Mouse (Mus musculus) lung, embryonic 15.5 days (tissue): ENCODE data around the gene Ppm1g. TPM values are rescaled to one million over a fixed set of nuclear protein-coding genes. Genes with fewer than 3 reads are reported as not detected.
A peak's percentile ranks its signal among the peaks of the same experiment; 100 is the strongest.

ENCODE experiments used
- ATAC-seq: fragments of 200-750 bp; cut with Nextera tagmentation; 2 replicates; pipeline ENCODE4 v1.8.0; 2017; ENCODE audit warnings: moderate number of reproducible peaks, borderline replicate concordance; ENCODE audit not compliant: low FRiP score, low TSS enrichment; ENCODE audit errors: extremely low read depth
- H3K27ac ChIP-seq: fragments of 300-500 bp; sonication (generic); 2 replicates; pipeline ENCODE4 v1.5.1; 2015; ENCODE audit warnings: moderate library complexity, mild to moderate bottlenecking, inconsistent platforms
- H3K27me3 ChIP-seq: fragments of 300-500 bp; sonication (generic); 2 replicates; pipeline ENCODE4 v1.6.1; 2015; ENCODE audit warnings: inconsistent platforms
- H3K36me3 ChIP-seq: fragments of 300-500 bp; sonication (generic); 2 replicates; pipeline ENCODE4 v1.6.1; 2015; ENCODE audit warnings: inconsistent platforms
- H3K4me1 ChIP-seq: fragments of 300-500 bp; sonication (generic); 2 replicates; pipeline ENCODE4 v1.6.1; 2015; ENCODE audit warnings: inconsistent platforms
- H3K4me2 ChIP-seq: fragments of 300-500 bp; sonication (generic); 2 replicates; pipeline ENCODE4 v1.6.1; 2015; ENCODE audit warnings: inconsistent platforms, mild to moderate bottlenecking, moderate library complexity
- H3K4me3 ChIP-seq: fragments of 300-500 bp; sonication (generic); 2 replicates; pipeline ENCODE4 v1.5.1; 2015; ENCODE audit warnings: mild to moderate bottlenecking, inconsistent platforms
- H3K9ac ChIP-seq: fragments of 300-500 bp; sonication (generic); 2 replicates; pipeline ENCODE4 v1.6.1; 2015; ENCODE audit warnings: inconsistent platforms
- H3K9me3 ChIP-seq: fragments of 300-500 bp; sonication (generic); 2 replicates; pipeline ENCODE4 v1.6.1; 2016; ENCODE audit warnings: inconsistent platforms
- WGBS: fragments of 180-500 bp; shearing (Covaris S2); methylation state at CpG from one replicate; pipeline ENCODE4 v1.1.7; 2015; 5-methylcytosine and 5-hydroxymethylcytosine counted together
- polyA plus RNA-seq: library from polyadenylated mRNA; unstranded; fragments of >200 nt; fragmentation: Nextera tagmentation; extraction: Ambion mirVana; gene quantifications from 2 replicates; pipeline ENCODE4 v1.2.1, GENCODE M21; 2015

The Ppm1g gene
- polyA plus RNA-seq, 1 experiment from 2014 or later: 144 TPM

GRCm38 (mm10) chr5:31251541-31252101 is 31.1 kb upstream of the Ppm1g start, which contains the start of gene Krtcap3:
Gene Krtcap3, plus strand, starts transcription at chr5:31251691.
- H3K36me3 ChIP-seq: peaks cover 67% of the 10 kb centered on the region
- H3K27ac ChIP-seq: peak within 1 kb of the TSS; percentile 67
- 28% methylated on average over 46 of the region's 47 CpGs for WGBS
- peak within 1 kb of the TSS; percentile 47 for H3K9ac ChIP-seq
- peak within 1 kb of the TSS; percentile 49 for H3K4me2 ChIP-seq
- H3K27me3 ChIP-seq: no peaks in the 10 kb centered on the region
- H3K9me3 ChIP-seq: no peaks in the 10 kb centered on the region
- ATAC-seq: peak; percentile 79
- H3K4me1 ChIP-seq: peaks cover 11% of the 10 kb centered on the region; the same call in 1 of the 2 replicates
- peak within 1 kb of the TSS; percentile 39 for H3K4me3 ChIP-seq

DNA sequence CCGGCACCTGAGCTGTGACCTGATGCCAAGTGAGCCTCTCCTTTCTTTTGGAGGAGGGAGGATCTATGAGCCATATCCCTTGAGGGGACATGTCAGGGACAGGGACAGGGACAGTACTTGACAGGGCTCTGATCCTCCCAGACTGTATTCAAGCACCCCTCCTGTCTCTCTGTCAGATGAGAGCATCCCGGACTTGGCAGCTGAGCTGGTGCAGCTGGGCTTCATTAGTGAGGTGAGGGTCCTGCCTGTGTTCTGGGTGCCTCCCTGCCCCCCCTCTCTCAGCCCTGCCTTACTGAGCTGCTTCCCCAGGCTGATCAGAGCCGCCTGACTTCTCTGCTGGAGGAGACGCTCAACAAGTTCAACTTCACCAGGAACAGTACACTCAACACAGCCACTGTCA is 30.2 kb upstream of the Ppm1g start:
- peak; percentile 4; the same call in 1 of the 2 replicates for ATAC-seq
- Histone ChIP-seq H3K36me3 (peaks cover 71% of the 10 kb centered on the region), H3K27ac (no peak overlapping the region), H3K27me3 (no peaks in the 10 kb centered on the region), H3K9me3 (no peaks in the 10 kb centered on the region), H3K4me1 (peaks cover 11% of the 10 kb centered on the region; the same call in 1 of the 2 replicates), H3K4me2 (no peak overlapping the region), H3K4me3 (no peak overlapping the region), H3K9ac (no peak overlapping the region)
- 42% methylated on average over 4 of the region's 4 CpGs for WGBS

DNA sequence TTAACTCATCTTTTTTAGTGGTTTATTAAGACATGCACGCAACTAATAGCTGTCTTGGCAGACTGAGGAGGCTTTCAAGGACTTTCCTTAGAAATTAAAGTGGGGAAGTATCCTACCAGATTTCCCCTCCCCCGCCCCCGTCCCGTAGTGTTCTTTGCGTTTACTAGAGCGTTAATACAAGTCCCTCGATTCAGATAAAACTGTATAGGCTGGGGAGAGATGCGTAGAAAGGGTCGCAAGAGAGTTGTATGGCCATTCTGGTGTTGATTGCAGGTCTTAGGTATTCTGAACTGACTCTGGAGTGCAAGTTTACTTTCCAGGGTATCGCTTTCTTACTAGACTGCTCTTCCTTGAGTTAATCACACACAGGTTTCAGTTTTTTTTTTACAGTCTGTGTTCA is 21.7 kb upstream of the Ppm1g start:
- H3K36me3 ChIP-seq: peaks cover 36% of the 10 kb centered on the region
- peak overlapping the region; percentile 92 for H3K4me2 ChIP-seq
- H3K9ac ChIP-seq: peak overlapping the region; percentile 98
- peaks cover 9% of the 10 kb centered on the region for H3K4me1 ChIP-seq
- H3K27ac ChIP-seq: no peak overlapping the region
- H3K4me3 ChIP-seq: peak overlapping the region; percentile 94
- no peaks in the 10 kb centered on the region for H3K9me3 ChIP-seq
- 20% methylated on average over 10 of the region's 10 CpGs for WGBS
- no peaks in the 10 kb centered on the region for H3K27me3 ChIP-seq
- ATAC-seq: no peak

GRCm38 (mm10) chr5:31241522-31242034 is 21.1 kb upstream of the Ppm1g start:
- no peaks in the 10 kb centered on the region for H3K9me3 ChIP-seq
- peaks cover 9% of the 10 kb centered on the region for H3K4me1 ChIP-seq
- under 1% methylated on average over 13 of the region's 13 CpGs for WGBS
- peak overlapping the region; percentile 94 for H3K4me3 ChIP-seq
- no peaks in the 10 kb centered on the region for H3K27me3 ChIP-seq
- peaks cover 30% of the 10 kb centered on the region for H3K36me3 ChIP-seq
- H3K9ac ChIP-seq: peak overlapping the region; percentile 98
- peak overlapping the region; percentile 92 for H3K4me2 ChIP-seq
- ATAC-seq: no peak
- H3K27ac ChIP-seq: peak overlapping the region; percentile 99

DNA sequence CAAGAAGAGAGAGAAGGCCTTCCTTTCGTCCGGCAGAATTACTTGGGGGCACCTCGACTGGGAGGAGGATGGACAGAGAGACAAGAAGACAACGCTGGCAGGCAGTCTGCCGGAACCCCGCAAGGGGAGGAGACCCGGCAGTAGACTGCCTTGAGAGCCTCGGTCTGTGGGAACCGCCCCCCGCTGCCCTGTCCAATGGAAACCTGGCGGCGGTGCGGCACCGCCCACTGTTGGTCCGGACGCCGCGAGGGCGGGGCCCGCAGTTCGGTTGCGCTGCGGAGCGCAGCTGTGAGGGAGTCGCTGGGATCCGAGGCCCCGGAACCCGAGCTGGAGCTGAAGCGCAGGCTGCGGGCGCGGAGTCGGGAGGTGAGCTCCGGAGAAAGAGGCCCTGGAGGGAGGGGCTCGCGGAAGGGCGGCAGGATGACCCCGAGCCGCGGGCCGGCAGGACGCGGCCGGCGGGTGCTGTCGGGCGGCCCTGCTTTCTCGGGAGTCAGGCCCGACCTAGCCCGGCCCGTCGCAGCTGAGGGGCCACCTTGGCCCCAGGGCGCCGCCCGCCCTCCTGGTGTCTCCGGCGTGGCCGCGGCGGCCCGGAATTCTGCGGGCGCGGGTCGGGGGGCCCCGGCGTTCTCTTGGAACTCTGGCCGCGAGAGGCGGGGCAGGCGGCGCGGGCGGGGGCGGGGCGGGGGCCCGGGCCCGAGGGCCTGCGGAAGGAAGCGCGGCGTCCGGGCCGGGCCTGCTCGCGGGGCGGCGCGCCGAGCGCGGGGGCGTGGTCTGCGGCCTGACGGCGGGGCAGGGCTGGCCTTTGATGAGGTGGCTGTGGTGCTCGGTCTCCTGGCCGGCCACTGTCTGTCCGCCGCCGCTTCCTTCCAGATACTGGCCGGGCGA is 20.4 kb upstream of the Ppm1g start, which contains the start of the genes Nrbp1 and Gm9970:
Gene Nrbp1, plus strand, starts transcription at position 228 of the 885 bp plus-strand sequence.
Gene Gm9970, minus strand, starts transcription at position 596 of the 885 bp plus-strand sequence.
- WGBS: under 1% methylated on average over 85 of the region's 103 CpGs
- Histone ChIP-seq H3K27me3 (no peaks in the 10 kb centered on the region), H3K4me2 (peak within 1 kb of the TSS; percentile 92), H3K4me3 (peak within 1 kb of the TSS; percentile 94), H3K27ac (peak within 1 kb of the TSS; percentile 99), H3K36me3 (peaks cover 23% of the 10 kb centered on the region), H3K4me1 (peaks cover 9% of the 10 kb centered on the region), H3K9ac (peak within 1 kb of the TSS; percentile 98), H3K9me3 (no peaks in the 10 kb centered on the region)
- peak; percentile 99 for ATAC-seq

GRCm38 (mm10) chr5:31226641-31227040 is 6.2 kb upstream of the Ppm1g start:
- Histone ChIP-seq H3K9ac (no peak overlapping the region), H3K9me3 (no peaks in the 10 kb centered on the region), H3K27ac (no peak overlapping the region), H3K36me3 (no peaks in the 10 kb centered on the region), H3K4me2 (no peak overlapping the region), H3K27me3 (no peaks in the 10 kb centered on the region), H3K4me1 (peaks cover 1% of the 10 kb centered on the region; the same call in 1 of the 2 replicates), H3K4me3 (no peak overlapping the region)
- WGBS: 63% methylated on average over 1 of the region's 1 CpGs
- no peak for ATAC-seq

- peaks cover 14% of the 10 kb centered on the region for H3K4me1 ChIP-seq
- ATAC-seq: no peak
- no peak overlapping the region for H3K4me3 ChIP-seq
- no peak overlapping the region for H3K4me2 ChIP-seq
- no peaks in the 10 kb centered on the region for H3K9me3 ChIP-seq
- H3K36me3 ChIP-seq: no peaks in the 10 kb centered on the region
- no peak overlapping the region for H3K9ac ChIP-seq
- WGBS: 89% methylated on average over 9 of the region's 9 CpGs
- H3K27ac ChIP-seq: no peak overlapping the region
- no peaks in the 10 kb centered on the region for H3K27me3 ChIP-seq
Observed at GRCm38 (mm10) chr5:31222696-31223095, 2.2 kb upstream of the Ppm1g start.

GRCm38 (mm10) chr5:31221304-31221945 is 938 bp upstream of the Ppm1g start:
- ATAC-seq: no peak
- peak overlapping the region; percentile 83 for H3K27ac ChIP-seq
- H3K4me1 ChIP-seq: peaks cover 14% of the 10 kb centered on the region
- WGBS: 14% methylated on average over 11 of the region's 11 CpGs
- H3K9me3 ChIP-seq: no peaks in the 10 kb centered on the region
- peak overlapping the region; percentile 73 for H3K4me2 ChIP-seq
- H3K27me3 ChIP-seq: no peaks in the 10 kb centered on the region
- H3K9ac ChIP-seq: peak overlapping the region; percentile 84
- no peaks in the 10 kb centered on the region for H3K36me3 ChIP-seq
- peak overlapping the region; percentile 89 for H3K4me3 ChIP-seq

GRCm38 (mm10) chr5:31219911-31220447 is 508 bp downstream of the Ppm1g start:
- H3K4me2 ChIP-seq: peak overlapping the region; percentile 73
- peak; percentile 60 for ATAC-seq
- H3K4me3 ChIP-seq: peak overlapping the region; percentile 89

DNA sequence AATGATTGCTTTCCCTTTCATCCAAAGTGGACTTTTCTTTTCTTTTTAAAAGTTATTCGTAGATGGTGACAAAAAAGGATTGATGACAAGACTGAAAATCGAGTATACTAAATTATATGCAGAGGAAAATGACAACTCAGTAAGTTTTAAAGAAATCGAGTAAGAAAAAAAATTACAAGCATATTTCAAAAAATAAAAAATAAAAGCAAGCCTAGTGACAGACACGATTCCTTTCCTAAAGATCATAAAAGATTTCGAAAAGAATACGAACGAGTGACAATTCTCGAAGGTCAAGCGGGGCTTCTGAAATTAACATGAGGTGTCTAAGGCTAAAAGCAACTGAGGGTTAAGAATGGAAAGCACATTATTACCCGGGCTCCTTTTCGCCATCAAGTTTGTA is 1.0 kb downstream of the Ppm1g start:
- H3K4me1 ChIP-seq: peaks cover 14% of the 10 kb centered on the region

More at GRCm38 (mm10) chr5:31219911-31220447, 508 bp downstream of the Ppm1g start:
- no peaks in the 10 kb centered on the region for H3K27me3 ChIP-seq
- H3K9ac ChIP-seq: peak overlapping the region; percentile 84
- no peaks in the 10 kb centered on the region for H3K36me3 ChIP-seq
- peak overlapping the region; percentile 88 for H3K27ac ChIP-seq
- H3K4me1 ChIP-seq: peaks cover 14% of the 10 kb centered on the region
- no peaks in the 10 kb centered on the region for H3K9me3 ChIP-seq
- under 1% methylated on average over 40 of the region's 40 CpGs for WGBS

DNA sequence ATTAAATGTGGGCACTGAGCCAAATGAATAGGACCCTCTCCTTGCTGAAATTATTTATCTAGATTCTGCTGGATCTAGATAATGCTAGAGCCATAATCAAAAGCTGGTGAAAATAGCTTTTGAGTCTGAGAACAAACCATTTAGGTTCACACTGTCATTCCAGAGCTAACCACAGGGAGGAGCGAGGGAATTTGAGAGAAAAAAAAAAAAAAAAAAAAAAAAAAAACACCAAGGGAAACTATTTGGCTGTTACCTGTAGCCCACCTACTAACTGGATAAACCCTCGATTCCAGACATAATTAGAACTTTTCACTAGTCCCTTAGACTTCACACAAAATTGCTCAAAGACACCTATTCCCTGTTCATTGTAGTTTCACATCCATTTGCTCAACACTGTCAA is 1.4 kb downstream of the Ppm1g start:
- Histone ChIP-seq H3K27me3 (no peaks in the 10 kb centered on the region), H3K4me1 (peaks cover 14% of the 10 kb centered on the region), H3K4me2 (peak overlapping the region; percentile 73), H3K4me3 (peak overlapping the region; percentile 89), H3K36me3 (no peaks in the 10 kb centered on the region), H3K27ac (peak overlapping the region; percentile 31; the same call in 1 of the 2 replicates), H3K9me3 (no peaks in the 10 kb centered on the region), H3K9ac (0 out of 2 replicates have a peak overlapping the region, but pooled peaks have one; percentile 9)
- no peak for ATAC-seq
- 0% methylated on average over 2 of the region's 2 CpGs for WGBS

More for the DNA sequence above, 1.0 kb downstream of the Ppm1g start:
- WGBS: 2% methylated on average over 11 of the region's 11 CpGs
- Histone ChIP-seq H3K4me3 (peak overlapping the region; percentile 89), H3K4me2 (peak overlapping the region; percentile 73), H3K9me3 (no peaks in the 10 kb centered on the region), H3K36me3 (no peaks in the 10 kb centered on the region), H3K27ac (peak overlapping the region; percentile 88), H3K27me3 (no peaks in the 10 kb centered on the region), H3K9ac (peak overlapping the region; percentile 84)
- no peak for ATAC-seq
